Mouse (Mus musculus) cerebellum, adult 18-20 months (tissue): ENCODE measurements around the gene Zfp296.

Experiments
- DNase-seq, 2 experiments: peaks; one replicate each; pipeline ENCODE4 v3.0.0; 2021

The Zfp296 gene

DNA sequence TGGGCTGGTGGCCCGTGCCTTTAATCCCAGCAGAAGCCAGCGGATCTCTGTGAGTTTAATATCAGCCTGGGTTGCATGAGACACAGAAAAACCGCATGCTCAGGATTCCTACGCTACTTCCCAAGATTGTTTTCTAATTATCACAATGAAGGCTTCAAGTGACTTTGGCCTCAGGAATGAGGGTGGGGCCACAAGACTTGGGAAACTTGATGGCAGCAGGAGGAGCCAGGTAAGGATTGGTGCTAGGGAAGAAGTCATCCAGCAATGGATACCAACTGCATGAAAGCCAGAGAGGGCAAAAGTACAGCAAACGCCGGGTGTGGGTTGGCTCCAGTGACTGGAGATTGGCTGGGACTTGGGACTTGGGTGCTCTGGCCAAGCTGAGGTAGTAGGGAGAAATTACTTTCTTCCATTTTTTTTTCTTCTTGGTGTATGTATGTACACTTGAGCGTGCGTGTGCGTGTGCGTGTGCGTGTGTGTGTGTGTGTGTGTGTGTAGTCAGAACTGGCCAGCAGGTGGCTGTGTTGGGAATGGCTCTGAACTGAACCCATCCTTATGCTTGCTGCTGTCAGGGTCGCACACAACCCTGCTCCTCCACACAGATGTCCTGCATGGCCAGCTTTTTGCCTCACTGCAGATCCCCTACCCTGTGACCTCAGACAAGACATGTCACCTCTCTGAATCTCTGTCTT lies 32.7 kb downstream of the Zfp296 start:
- no peak for DNase-seq

DNA sequence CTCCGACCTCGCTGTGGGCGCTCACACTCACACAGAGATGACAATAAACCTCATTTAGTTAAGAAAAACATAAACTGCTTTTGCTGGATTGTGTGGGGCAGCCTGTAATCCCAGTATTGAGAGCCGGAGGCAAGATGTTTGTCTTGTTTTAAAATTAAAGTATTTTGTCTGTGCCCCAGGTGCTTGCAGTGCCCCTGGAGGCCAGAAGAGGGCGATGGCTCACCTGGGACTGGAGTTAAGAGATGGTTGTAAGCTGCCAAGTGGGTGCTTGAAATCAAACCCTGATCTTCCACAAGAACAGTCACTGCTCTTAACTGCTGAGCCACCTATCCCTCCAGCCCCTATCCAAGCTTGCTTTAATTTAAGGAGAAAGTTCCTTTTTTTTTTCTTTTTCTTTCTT lies 33.9 kb downstream of the Zfp296 start:
- DNase-seq = no peak

DNA sequence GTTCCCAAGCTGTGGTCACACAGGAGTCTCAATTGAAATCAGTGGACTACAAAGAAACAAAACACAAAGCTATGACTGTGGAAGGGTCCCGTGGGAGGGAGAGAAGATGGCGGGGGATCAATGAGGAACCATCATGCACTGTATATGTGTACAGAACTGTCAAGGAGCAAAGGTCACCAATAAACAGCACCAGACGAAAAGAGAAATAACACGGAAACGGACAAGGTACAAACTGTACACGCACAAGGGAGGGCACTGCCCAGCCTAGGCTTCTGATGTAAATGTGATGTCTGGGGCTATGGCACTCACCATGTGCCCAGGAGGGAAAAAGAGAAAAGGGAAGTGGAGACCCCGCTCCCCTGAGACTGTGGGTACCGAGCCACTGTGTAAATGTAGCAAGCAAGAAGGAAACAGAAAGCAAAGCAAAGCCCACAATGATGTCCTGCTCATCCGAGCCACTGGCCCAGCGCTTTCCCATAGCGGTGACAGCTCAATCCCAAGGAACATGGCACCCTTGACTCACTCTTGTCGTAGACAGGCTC lies 38.0 kb downstream of the Zfp296 start:
- DNase-seq = no peak

DNA sequence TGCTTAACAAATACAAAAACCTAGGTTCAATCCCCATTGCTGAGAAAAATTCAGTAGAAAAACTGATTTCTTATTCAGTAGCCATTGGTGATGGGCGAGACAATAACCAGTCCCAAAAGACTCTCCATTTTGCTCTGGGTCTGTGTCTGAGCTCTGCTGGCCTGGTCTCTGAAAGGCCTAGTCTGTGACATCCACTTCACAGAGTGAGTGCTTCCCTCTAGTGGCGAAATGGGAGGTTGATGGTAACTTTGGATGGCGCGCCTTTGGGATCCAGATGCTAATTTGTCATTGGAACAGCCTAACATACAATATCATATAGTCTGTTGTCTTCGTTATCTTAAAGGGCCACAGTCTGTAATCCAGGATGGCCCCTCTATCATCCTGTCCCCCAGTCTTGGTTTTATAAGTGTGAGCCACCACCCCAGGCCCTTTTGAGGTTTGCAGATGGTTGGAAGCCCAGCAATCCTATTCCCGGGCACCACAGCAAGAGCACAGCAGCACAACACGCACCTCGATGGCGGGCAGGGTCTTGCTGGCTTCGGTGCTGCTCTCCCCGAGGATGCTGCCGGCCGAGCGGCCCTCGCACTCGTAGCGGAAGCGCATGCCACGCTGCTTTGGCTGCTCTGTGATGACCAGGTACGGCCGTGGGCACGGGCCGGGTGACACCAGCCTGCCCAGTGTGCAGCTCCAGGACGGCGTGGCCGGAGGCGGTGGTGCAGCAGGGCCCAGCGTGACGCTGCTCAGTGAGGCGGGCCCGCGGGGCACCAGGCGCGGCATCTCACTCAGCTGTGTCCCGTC lies 42.1 kb downstream of the Zfp296 start:
- DNase-seq = peak; percentile 79 to 81

DNA sequence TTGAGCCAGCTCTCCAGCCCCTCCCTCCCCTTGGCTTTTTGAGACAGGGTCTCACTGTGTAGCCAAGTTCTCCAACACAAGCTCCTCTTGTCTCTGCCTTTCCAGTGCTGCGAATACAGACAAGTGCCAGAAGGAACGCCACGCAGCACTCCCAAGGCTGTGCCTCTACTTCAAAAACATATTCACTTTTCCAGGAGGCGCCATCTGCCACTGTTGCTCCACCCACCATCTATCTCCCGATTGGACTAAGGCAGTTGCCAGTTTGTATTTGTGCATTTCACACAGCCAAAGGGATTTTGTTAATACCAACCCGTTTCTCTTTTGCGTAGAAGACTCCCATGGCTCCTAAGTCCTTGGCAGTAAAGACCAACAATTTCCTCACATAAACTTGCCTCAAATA lies 43.7 kb downstream of the Zfp296 start:
- DNase-seq = no peak

DNA sequence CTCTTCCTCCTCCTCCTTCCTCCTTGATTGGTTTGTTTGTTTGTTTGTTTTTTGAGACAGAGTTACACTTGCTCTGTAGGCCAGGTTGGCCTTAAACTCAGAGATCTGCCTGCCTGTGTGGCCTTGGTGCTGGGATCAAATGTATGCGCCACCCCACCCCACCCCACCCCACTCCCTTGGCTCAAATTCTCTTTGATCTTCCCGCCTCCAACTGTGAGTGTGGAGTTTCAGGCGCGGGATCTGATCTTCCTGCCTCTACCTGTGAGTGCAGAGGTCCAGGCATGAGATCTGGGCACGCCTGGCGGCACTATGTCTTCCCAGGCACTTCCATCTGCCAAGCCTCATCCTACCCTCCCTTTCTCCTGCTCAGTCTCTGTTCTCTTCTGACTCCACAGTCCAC lies 45.2 kb downstream of the Zfp296 start:
- DNase-seq = no peak

DNA sequence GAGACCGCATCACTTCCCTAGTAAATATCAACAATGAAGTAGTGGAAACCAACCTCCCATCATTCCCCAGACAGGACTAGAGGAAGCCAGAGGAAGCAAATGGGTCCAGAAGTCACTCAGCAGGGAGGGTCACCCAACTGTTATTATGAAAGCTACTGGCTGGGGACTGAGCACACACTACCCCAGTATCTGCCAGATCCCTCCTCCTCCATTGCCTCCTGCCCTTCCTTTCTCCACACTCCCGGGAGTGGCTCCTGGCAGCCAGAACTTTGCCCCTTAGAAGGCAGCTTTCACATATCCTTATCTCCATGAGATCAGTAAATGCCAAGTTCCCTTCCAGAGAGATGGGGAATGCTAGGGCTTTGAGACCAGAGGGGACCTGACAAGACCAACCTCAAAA lies 46.3 kb downstream of the Zfp296 start:
- DNase-seq = no peak

DNA sequence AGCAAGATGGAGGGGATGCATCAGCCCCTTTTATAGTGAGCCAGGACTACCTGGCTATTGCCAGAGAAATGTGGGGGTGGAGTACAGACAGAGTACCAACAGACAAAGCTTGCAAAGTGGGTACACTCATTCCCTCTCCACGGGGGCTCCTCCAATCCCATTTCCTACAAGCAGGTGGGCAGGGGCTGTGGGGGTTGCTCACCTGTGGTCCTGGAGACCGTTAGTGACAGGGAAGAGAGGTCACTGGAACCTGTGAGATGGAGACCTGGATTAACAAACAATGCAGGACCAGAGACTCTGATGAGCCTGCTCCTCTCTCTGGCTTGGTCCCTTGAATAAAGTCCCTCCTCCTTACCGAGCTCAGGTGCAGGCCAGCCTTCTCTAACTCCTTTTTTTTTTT lies 50.6 kb downstream of the Zfp296 start:
- no peak for DNase-seq

DNA sequence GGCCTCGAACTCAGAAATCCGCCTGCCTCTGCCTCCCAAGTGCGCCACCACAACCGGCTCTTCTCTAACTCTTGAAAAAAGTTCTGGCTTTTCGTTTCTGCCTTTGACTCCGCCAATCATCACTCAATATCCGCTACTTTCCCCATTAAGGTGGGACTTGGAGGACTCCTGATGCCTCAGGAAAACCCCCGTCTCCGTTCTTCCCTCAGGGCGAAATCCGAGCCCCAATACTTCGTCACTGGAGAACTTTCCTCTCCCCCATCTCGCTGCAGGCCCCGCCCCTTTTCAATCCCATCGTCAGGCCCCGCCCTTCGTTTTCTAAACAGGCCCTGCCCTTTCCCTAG lies 51.1 kb downstream of the Zfp296 start:
- no peak for DNase-seq

DNA sequence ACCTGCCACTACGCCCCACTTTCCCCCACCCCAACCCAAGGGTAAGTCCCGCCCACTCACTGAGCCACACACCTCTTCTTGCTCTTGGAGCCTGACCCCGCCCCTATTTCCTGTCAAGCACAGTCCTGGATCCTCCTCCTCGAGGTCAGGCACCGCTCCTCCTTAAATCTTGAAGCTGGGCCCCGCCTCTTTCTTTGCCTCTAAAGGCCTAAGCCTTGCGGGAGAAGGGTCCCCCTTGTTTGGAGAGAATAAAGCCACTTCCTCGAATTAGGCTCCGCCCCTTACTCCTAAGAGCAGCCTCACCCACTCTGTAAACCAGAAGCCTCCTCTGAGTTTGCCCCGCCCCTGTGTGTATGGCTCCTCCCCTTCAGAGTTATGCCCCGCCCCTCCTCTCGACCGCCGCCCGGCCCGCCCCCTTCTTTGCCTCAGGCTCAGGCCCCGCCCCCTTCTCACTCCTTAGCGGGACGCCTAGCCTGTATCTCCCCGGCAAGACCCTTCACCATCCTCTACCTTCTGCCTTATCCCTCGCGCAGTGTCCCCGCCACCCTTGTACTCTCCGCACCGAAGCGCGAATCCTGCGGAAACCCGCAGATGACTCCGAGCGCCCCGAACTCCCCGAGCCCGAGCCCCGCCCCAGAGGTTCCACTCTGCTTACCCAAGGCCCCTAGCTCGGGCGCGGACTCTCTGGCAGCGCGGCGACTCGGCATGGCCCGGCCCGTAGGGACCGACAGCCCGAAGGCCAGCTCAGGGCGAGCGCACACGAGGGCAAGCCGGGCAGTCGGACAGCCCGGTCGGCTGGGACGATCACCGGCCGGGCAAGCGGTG lies 51.7 kb downstream of the Zfp296 start:
- peak; percentile 77 to 83 for DNase-seq

DNA sequence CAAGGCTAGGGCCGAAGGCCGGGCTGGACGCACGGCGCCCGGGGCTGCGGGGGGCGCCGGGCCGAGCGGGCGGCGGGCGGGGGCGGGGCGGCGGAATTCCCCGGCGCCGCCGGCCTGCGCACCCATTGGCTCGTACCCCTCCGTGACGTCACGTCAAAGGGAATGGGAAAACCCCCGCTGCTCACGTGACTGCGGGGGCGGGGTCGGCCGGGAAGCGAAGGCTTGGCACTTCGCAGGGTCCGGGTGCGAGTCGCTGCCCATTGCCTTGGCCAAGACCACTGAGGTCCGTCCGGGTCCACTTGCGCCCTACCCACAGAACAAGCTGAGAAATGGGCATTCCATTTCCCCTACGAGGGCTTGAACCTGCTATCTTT lies 52.3 kb downstream of the Zfp296 start, which contains the start of gene Relb:
Gene Relb, minus strand, starts transcription at position 78 of the 374 bp plus-strand sequence.
- DNase-seq = peak; percentile 89
